Mouse (Mus musculus) E14TG2a.4 (cell line): ENCODE measurements around the gene Gzmb.

ENCODE experiments used
- CTCF ChIP-seq: conservative IDR thresholded peaks from 2 replicates; pipeline ENCODE4 v1.5.1; 2014; ENCODE audit warnings: low read length
- NANOG ChIP-seq: IDR thresholded peaks from 2 replicates; pipeline ENCODE4 v1.6.1; 2014; ENCODE audit warnings: borderline replicate concordance, low read length, mixed read lengths

DNA sequence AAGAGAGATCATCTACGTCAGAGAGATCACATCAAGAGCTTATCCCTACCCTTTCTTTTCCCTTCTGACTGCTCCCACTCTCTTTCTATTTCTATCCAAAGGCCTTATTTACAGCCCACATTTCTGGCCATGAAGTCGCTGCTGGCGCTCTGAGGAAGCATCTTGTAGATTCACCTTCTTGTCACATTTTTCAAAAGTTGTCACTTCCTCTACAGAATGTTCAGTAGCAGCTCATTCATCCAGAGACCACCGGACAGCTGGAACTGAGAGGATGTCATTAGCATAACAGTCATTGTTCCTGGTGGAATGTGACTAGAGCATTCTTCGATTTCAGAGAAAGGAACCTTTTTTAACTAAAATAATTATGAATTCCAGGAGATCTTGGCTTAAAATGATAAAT, 26.6 kb upstream of the Gzmb start:
- no peak for TF ChIP-seq CTCF
- no peak for TF ChIP-seq NANOG
